Mouse (Mus musculus) liver, embryonic 13.5 days (tissue): ENCODE results near the gene 4933427D14Rik. TPM values are rescaled to one million over a fixed set of nuclear protein-coding genes. Genes with fewer than 3 reads are reported as not detected.
A peak's percentile ranks its signal among the peaks of the same experiment; 100 is the strongest.
"Not testable (repeated sequence)": the region's sequence is repeated elsewhere in the genome, so short reads cannot be mapped to it uniquely, and the experiment has no call there.

Source experiments
- ATAC-seq: fragments of 200-750 bp; cut with Nextera tagmentation; 2 replicates; pipeline ENCODE4 v1.8.0; 2017; ENCODE audit warnings: low read depth, mild to moderate bottlenecking, moderate number of reproducible peaks, moderate library complexity
- DNase-seq: peaks from one replicate; pipeline ENCODE4 v3.0.0; 2022
- H3K27ac ChIP-seq: fragments of 300-500 bp; sonication (generic); 2 replicates; pipeline ENCODE4 v1.5.1; 2015; ENCODE audit warnings: moderate library complexity, mild to moderate bottlenecking, inconsistent platforms
- H3K27me3 ChIP-seq: fragments of 300-500 bp; sonication (generic); 2 replicates; pipeline ENCODE4 v1.6.1; 2015; ENCODE audit warnings: mild to moderate bottlenecking, inconsistent platforms
- H3K36me3 ChIP-seq: fragments of 300-500 bp; sonication (generic); 2 replicates; pipeline ENCODE4 v1.6.1; 2015; ENCODE audit warnings: mild to moderate bottlenecking, inconsistent platforms
- H3K4me1 ChIP-seq: fragments of 300-500 bp; sonication (generic); replicated peaks from 2 replicates; pipeline ENCODE4 v1.6.1; 2015; ENCODE audit warnings: inconsistent platforms
- H3K4me2 ChIP-seq: fragments of 300-500 bp; sonication (generic); 2 replicates; pipeline ENCODE4 v1.6.1; 2015; ENCODE audit warnings: inconsistent platforms, mild to moderate bottlenecking, moderate library complexity
- H3K4me3 ChIP-seq: fragments of 300-500 bp; sonication (generic); replicated peaks from 2 replicates; pipeline ENCODE4 v1.5.1; 2015; ENCODE audit warnings: mild to moderate bottlenecking, inconsistent platforms
- H3K9ac ChIP-seq: fragments of 300-500 bp; sonication (generic); 2 replicates; pipeline ENCODE4 v1.6.1; 2015; ENCODE audit warnings: mild to moderate bottlenecking, inconsistent platforms
- H3K9me3 ChIP-seq: fragments of 300-500 bp; sonication (generic); replicated peaks from 2 replicates; pipeline ENCODE4 v1.6.1; 2016; ENCODE audit warnings: inconsistent platforms
- WGBS: fragments of 180-500 bp; shearing (Covaris S2); methylation state at CpG from one replicate; pipeline ENCODE4 v1.1.7; 2015; ENCODE audit not compliant: insufficient replicate concordance; 5-methylcytosine and 5-hydroxymethylcytosine counted together
- polyA plus RNA-seq: library from polyadenylated mRNA; unstranded; fragments of >200 nt; fragmentation: Nextera tagmentation; extraction: Ambion mirVana; gene quantifications from 2 replicates; pipeline ENCODE4 v1.2.1, GENCODE M21; 2015

The 4933427D14Rik gene
- polyA plus RNA-seq, 1 experiment from 2014 or later: 4.9 TPM

- peaks cover 36% of the 10 kb centered on the region for H3K36me3 ChIP-seq
- ATAC-seq (no peak), DNase-seq (no peak)
- WGBS: 76% methylated on average over 2 of the region's 2 CpGs
- H3K9ac ChIP-seq: no peak overlapping the region
- no peak overlapping the region for H3K27ac ChIP-seq
- no peak overlapping the region for H3K4me2 ChIP-seq
- H3K27me3 ChIP-seq: no peaks in the 10 kb centered on the region
- no peak overlapping the region for H3K4me3 ChIP-seq
- 0 out of 2 replicates have a peak, but pooled peaks cover 3% of the 10 kb centered on the region for H3K4me1 ChIP-seq
- H3K9me3 ChIP-seq: no peaks in the 10 kb centered on the region
These were observed 13.0 kb downstream of the 4933427D14Rik start for GRCm38 (mm10) chr11:72194259-72194658.

GRCm38 (mm10) chr11:72190857-72191256, 16.4 kb downstream of the 4933427D14Rik start:
- DNase-seq: no peak

GRCm38 (mm10) chr11:72184252-72184651, 23.0 kb downstream of the 4933427D14Rik start:
- Histone ChIP-seq H3K9ac (no peak overlapping the region), H3K4me3 (no peak overlapping the region), H3K27me3 (no peaks in the 10 kb centered on the region), H3K4me2 (no peak overlapping the region), H3K4me1 (no peaks in the 10 kb centered on the region), H3K9me3 (no peaks in the 10 kb centered on the region), H3K27ac (no peak overlapping the region), H3K36me3 (peaks cover 33% of the 10 kb centered on the region)
- ATAC-seq (no peak), DNase-seq (no peak)
- 75% methylated on average over 4 of the region's 4 CpGs for WGBS

More at GRCm38 (mm10) chr11:72190857-72191256, 16.4 kb downstream of the 4933427D14Rik start:
- Histone ChIP-seq H3K9me3 (no peaks in the 10 kb centered on the region), H3K4me2 (no peak overlapping the region), H3K36me3 (peaks cover 26% of the 10 kb centered on the region), H3K27ac (no peak overlapping the region), H3K4me3 (no peak overlapping the region), H3K9ac (no peak overlapping the region), H3K27me3 (no peaks in the 10 kb centered on the region), H3K4me1 (no peaks in the 10 kb centered on the region)
- no peak for ATAC-seq
- WGBS: 74% methylated on average over 1 of the region's 1 CpGs

- DNase-seq (no peak), ATAC-seq (no peak)
- Histone ChIP-seq H3K4me3 (no peak overlapping the region), H3K36me3 (peaks cover 35% of the 10 kb centered on the region), H3K4me1 (no peaks in the 10 kb centered on the region), H3K9ac (no peak overlapping the region), H3K4me2 (no peak overlapping the region), H3K27ac (no peak overlapping the region), H3K9me3 (no peaks in the 10 kb centered on the region), H3K27me3 (no peaks in the 10 kb centered on the region)
- 82% methylated on average over 4 of the region's 4 CpGs for WGBS
These were observed 26.1 kb downstream of the 4933427D14Rik start for GRCm38 (mm10) chr11:72181136-72181535.

- Histone ChIP-seq H3K4me3 (no peak overlapping the region), H3K4me2 (no peak overlapping the region), H3K27ac (no peak overlapping the region), H3K36me3 (peaks cover 40% of the 10 kb centered on the region), H3K27me3 (no peaks in the 10 kb centered on the region), H3K4me1 (no peaks in the 10 kb centered on the region), H3K9me3 (no peaks in the 10 kb centered on the region), H3K9ac (no peak overlapping the region)
- ATAC-seq (no peak), DNase-seq (no peak)
- 75% methylated on average over 5 of the region's 5 CpGs for WGBS
These were observed 26.7 kb downstream of the 4933427D14Rik start for GRCm38 (mm10) chr11:72180556-72180955.

GRCm38 (mm10) chr11:72176553-72176952, 30.7 kb downstream of the 4933427D14Rik start:
- H3K27ac ChIP-seq: no peak overlapping the region
- WGBS: 67% methylated on average over 3 of the region's 3 CpGs
- no peaks in the 10 kb centered on the region for H3K4me1 ChIP-seq
- H3K36me3 ChIP-seq: peaks cover 41% of the 10 kb centered on the region
- no peaks in the 10 kb centered on the region for H3K9me3 ChIP-seq
- H3K27me3 ChIP-seq: no peaks in the 10 kb centered on the region
- DNase-seq: no peak
- H3K4me3 ChIP-seq: no peak overlapping the region
- no peak overlapping the region for H3K9ac ChIP-seq
- no peak for ATAC-seq
- H3K4me2 ChIP-seq: no peak overlapping the region

GRCm38 (mm10) chr11:72175966-72176365, 31.3 kb downstream of the 4933427D14Rik start:
- H3K4me2 ChIP-seq: no peak overlapping the region
- H3K4me1 ChIP-seq: no peaks in the 10 kb centered on the region
- no peak overlapping the region for H3K27ac ChIP-seq
- WGBS: 81% methylated on average over 5 of the region's 5 CpGs
- H3K9me3 ChIP-seq: no peaks in the 10 kb centered on the region
- no peak for ATAC-seq
- H3K9ac ChIP-seq: no peak overlapping the region
- H3K27me3 ChIP-seq: no peaks in the 10 kb centered on the region
- no peak overlapping the region for H3K4me3 ChIP-seq
- DNase-seq: no peak
- peaks cover 38% of the 10 kb centered on the region for H3K36me3 ChIP-seq

GRCm38 (mm10) chr11:72174721-72175120, 32.5 kb downstream of the 4933427D14Rik start:
- no peak for ATAC-seq
- peaks cover 38% of the 10 kb centered on the region for H3K36me3 ChIP-seq

GRCm38 (mm10) chr11:72173506-72173905, 33.8 kb downstream of the 4933427D14Rik start:
- H3K27ac ChIP-seq: no peak overlapping the region
- H3K27me3 ChIP-seq: no peaks in the 10 kb centered on the region
- no peaks in the 10 kb centered on the region for H3K4me1 ChIP-seq
- WGBS: 78% methylated on average over 5 of the region's 5 CpGs
- no peak overlapping the region for H3K9ac ChIP-seq
- ATAC-seq: no peak
- peaks cover 36% of the 10 kb centered on the region for H3K36me3 ChIP-seq
- no peak overlapping the region for H3K4me2 ChIP-seq
- no peaks in the 10 kb centered on the region for H3K9me3 ChIP-seq
- DNase-seq: no peak
- H3K4me3 ChIP-seq: no peak overlapping the region

More at GRCm38 (mm10) chr11:72174721-72175120, 32.5 kb downstream of the 4933427D14Rik start:
- Histone ChIP-seq H3K4me2 (no peak overlapping the region), H3K9me3 (no peaks in the 10 kb centered on the region), H3K4me1 (no peaks in the 10 kb centered on the region), H3K27me3 (no peaks in the 10 kb centered on the region), H3K27ac (no peak overlapping the region), H3K4me3 (no peak overlapping the region), H3K9ac (no peak overlapping the region)
- WGBS: 84% methylated on average over 6 of the region's 6 CpGs
- no peak for DNase-seq

- not testable (repeated sequence) for H3K9ac ChIP-seq, H3K27me3 ChIP-seq, H3K4me1 ChIP-seq, ATAC-seq, H3K4me2 ChIP-seq, H3K9me3 ChIP-seq, H3K27ac ChIP-seq, DNase-seq, H3K4me3 ChIP-seq
- H3K36me3 ChIP-seq: peaks cover 34% of the 10 kb centered on the region
- 73% methylated on average over 4 of the region's 4 CpGs for WGBS
These were observed 35.4 kb downstream of the 4933427D14Rik start for GRCm38 (mm10) chr11:72171906-72172305.

GRCm38 (mm10) chr11:72169871-72170270, 37.4 kb downstream of the 4933427D14Rik start:
- peaks cover 38% of the 10 kb centered on the region for H3K36me3 ChIP-seq
- 61% methylated on average over 4 of the region's 4 CpGs for WGBS
- H3K27me3 ChIP-seq: no peaks in the 10 kb centered on the region
- ATAC-seq (peak; percentile 54; the same call in 1 of the 2 replicates), DNase-seq (no peak)
- H3K4me2 ChIP-seq: no peak overlapping the region
- no peaks in the 10 kb centered on the region for H3K9me3 ChIP-seq
- H3K9ac ChIP-seq: no peak overlapping the region
- H3K27ac ChIP-seq: no peak overlapping the region
- H3K4me1 ChIP-seq: no peaks in the 10 kb centered on the region
- H3K4me3 ChIP-seq: no peak overlapping the region

- no peaks in the 10 kb centered on the region for H3K4me1 ChIP-seq
- peaks cover 32% of the 10 kb centered on the region for H3K36me3 ChIP-seq
- H3K4me3 ChIP-seq: no peak overlapping the region
- ATAC-seq (no peak), DNase-seq (no peak)
- no peak overlapping the region for H3K4me2 ChIP-seq
- H3K27ac ChIP-seq: no peak overlapping the region
- WGBS: 68% methylated on average over 2 of the region's 2 CpGs
- no peaks in the 10 kb centered on the region for H3K27me3 ChIP-seq
- no peak overlapping the region for H3K9ac ChIP-seq
- H3K9me3 ChIP-seq: no peaks in the 10 kb centered on the region
These were observed 44.1 kb downstream of the 4933427D14Rik start for GRCm38 (mm10) chr11:72163198-72163597.
